ENCODE assay signal across 20 mouse cellular contexts in the genomic region with DNA sequence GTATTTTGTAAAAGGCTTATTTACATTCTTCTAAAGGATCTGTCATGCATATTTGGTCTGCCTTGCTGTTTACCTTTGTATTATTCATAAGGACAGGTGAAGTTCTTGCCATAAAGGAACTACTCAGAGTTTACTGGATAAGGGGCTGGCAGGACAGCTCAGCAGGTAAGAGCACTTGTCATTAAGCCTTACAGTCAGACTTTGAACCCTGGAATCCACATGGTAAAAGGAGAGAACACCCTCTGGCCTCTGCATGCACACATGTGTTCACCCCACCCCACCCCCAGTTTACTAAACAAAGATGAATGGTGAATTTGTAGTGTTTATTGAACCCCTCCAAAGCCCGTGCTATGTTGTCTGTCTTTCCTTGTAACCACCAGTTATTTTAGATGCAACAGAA. TPM values are rescaled to one million over a fixed set of nuclear protein-coding genes. Genes with fewer than 3 reads are reported as not detected.
A peak's percentile ranks its signal among the peaks of the same experiment; 100 is the strongest.
DNase-seq lines count a peak whose midpoint lies in the region; ATAC-seq and TF ChIP-seq lines count a peak whose summit lies in the region.
"Had no signal": no experiment of that assay in that cellular context is flagged by ENCODE, and none has a peak within 500 bp of the region (broad histone marks: within the 10 kb centered on the region; RNA-seq: fewer than 3 reads in every experiment).

No protein-coding gene starts in this region.

- 77% methylated on average over 1 of the region's 1 CpGs for WGBS in intestine, embryonic 15.5 days
- 75% methylated on average over 1 of the region's 1 CpGs for WGBS in intestine, embryonic 16.5 days
- WGBS in intestine, postnatal 0 days: 78% methylated on average over 1 of the region's 1 CpGs
- WGBS in hindbrain, embryonic 16.5 days: 97% methylated on average over 1 of the region's 1 CpGs

- H3K27ac ChIP-seq in intestine, embryonic 15.5 days: no peak overlapping the region
- no peak overlapping the region for H3K27ac ChIP-seq in intestine, embryonic 16.5 days (ENCODE audit: low read length)
- H3K27ac ChIP-seq in intestine, postnatal 0 days (ENCODE audit: low read depth, low read length): no peak overlapping the region
- no peak overlapping the region for H3K27ac ChIP-seq in hindbrain, embryonic 16.5 days (ENCODE audit: low read depth, low read length)

- intact Hi-C loops in left cerebral cortex, postnatal 4 days (cut with DNase I): no loop called here

- H3K4me1 ChIP-seq in intestine, embryonic 15.5 days (replicated peaks): no peaks in the 10 kb centered on the region
- no peaks in the 10 kb centered on the region for H3K4me1 ChIP-seq in intestine, embryonic 16.5 days (ENCODE audit: control insufficient read depth, insufficient read depth, low read length)
- no peaks in the 10 kb centered on the region for H3K4me1 ChIP-seq in intestine, postnatal 0 days (replicated peaks; ENCODE audit: control insufficient read depth, insufficient read depth, low read length)
- H3K4me1 ChIP-seq in hindbrain, embryonic 16.5 days (ENCODE audit: control insufficient read depth, insufficient read depth, low read depth, low read length): no peaks in the 10 kb centered on the region

- no peaks in the 10 kb centered on the region for H3K27me3 ChIP-seq in intestine, embryonic 15.5 days (replicated peaks)
- H3K27me3 ChIP-seq in intestine, embryonic 16.5 days (replicated peaks; ENCODE audit: control insufficient read depth, insufficient read depth, low read length): no peaks in the 10 kb centered on the region
- H3K27me3 ChIP-seq in intestine, postnatal 0 days (replicated peaks; ENCODE audit: control insufficient read depth, insufficient read depth, low read length): no peaks in the 10 kb centered on the region
- H3K27me3 ChIP-seq in hindbrain, embryonic 16.5 days (replicated peaks; ENCODE audit: control insufficient read depth, insufficient read depth, low read length): no peaks in the 10 kb centered on the region
- H3K27me3 ChIP-seq: CH12.LX, Patski had no signal

- no peak overlapping the region for H3K4me2 ChIP-seq in intestine, embryonic 15.5 days (replicated peaks)
- no peak overlapping the region for H3K4me2 ChIP-seq in intestine, embryonic 16.5 days (ENCODE audit: low read depth, low read length)
- no peak overlapping the region for H3K4me2 ChIP-seq in intestine, postnatal 0 days (replicated peaks; ENCODE audit: low read depth)
- H3K4me2 ChIP-seq in hindbrain, embryonic 16.5 days (ENCODE audit: low read length): no peak overlapping the region

- no peak for DNase-seq in left cerebral cortex, postnatal 4 days
- DNase-seq: adrenal gland, adult 2 months; adrenal gland, adult 8-10 months; adrenal gland, postnatal 10 days; adrenal gland, postnatal 14 days; adrenal gland, postnatal 25 days; adrenal gland, postnatal 36 days; B cell, adult 2 months; cerebellum, adult 11 months; cerebellum, adult 11-12 months; cerebellum, adult 18-20 months; cerebellum, adult 2 months had no signal

- H3K9me3 ChIP-seq in intestine, embryonic 15.5 days: no peaks in the 10 kb centered on the region
- H3K9me3 ChIP-seq in intestine, embryonic 16.5 days (ENCODE audit: control insufficient read depth, low read length): no peaks in the 10 kb centered on the region
- H3K9me3 ChIP-seq in intestine, postnatal 0 days (ENCODE audit: control insufficient read depth): no peaks in the 10 kb centered on the region
- no peaks in the 10 kb centered on the region for H3K9me3 ChIP-seq in hindbrain, embryonic 16.5 days (ENCODE audit: control insufficient read depth, low read length)

- no peak overlapping the region for H3K4me3 ChIP-seq in intestine, embryonic 15.5 days (replicated peaks)
- no peak overlapping the region for H3K4me3 ChIP-seq in intestine, embryonic 16.5 days (ENCODE audit: low read length)
- no peak overlapping the region for H3K4me3 ChIP-seq in intestine, postnatal 0 days (ENCODE audit: low read depth, low read length)
- no peak overlapping the region for H3K4me3 ChIP-seq in hindbrain, embryonic 16.5 days (ENCODE audit: low read length)

- H3K36me3 ChIP-seq in intestine, embryonic 15.5 days: peaks cover 8% of the 10 kb centered on the region
- H3K36me3 ChIP-seq in intestine, embryonic 16.5 days (ENCODE audit: control insufficient read depth, insufficient read depth, low read length): peaks cover 12% of the 10 kb centered on the region
- H3K36me3 ChIP-seq in intestine, postnatal 0 days (ENCODE audit: control insufficient read depth, insufficient read depth): peaks cover 19% of the 10 kb centered on the region; the same call in 1 of the 2 replicates
- H3K36me3 ChIP-seq in hindbrain, embryonic 16.5 days (ENCODE audit: control insufficient read depth, insufficient read depth, low read length): peaks cover 17% of the 10 kb centered on the region; the same call in 1 of the 2 replicates

- TF ChIP-seq CTCF in intestine, postnatal 0 days (IDR thresholded peaks at IDR 0.05; ENCODE audit: low read depth): no peak

- ATAC-seq in intestine, embryonic 15.5 days: 0 out of 2 replicates have a peak, but pooled peaks have one; percentile 43
- ATAC-seq in intestine, embryonic 16.5 days: 0 out of 2 replicates have a peak, but pooled peaks have one; percentile 50
- ATAC-seq in intestine, postnatal 0 days: peak; percentile 64; the same call in 1 of the 2 replicates
- no peak for ATAC-seq in CD4-positive, CD25-positive, alpha-beta regulatory T cell, adult 4 months
- ATAC-seq in hindbrain, embryonic 16.5 days: no peak
- ATAC-seq: activated CD4-positive, CD25-positive, alpha-beta regulatory T cell, adult 4 months; Patski had no signal

- H3K9ac ChIP-seq in intestine, embryonic 15.5 days: no peak overlapping the region
- H3K9ac ChIP-seq in intestine, embryonic 16.5 days (ENCODE audit: low read depth, low read length): no peak overlapping the region
- H3K9ac ChIP-seq in intestine, postnatal 0 days (ENCODE audit: low read depth, low read length): no peak overlapping the region
- no peak overlapping the region for H3K9ac ChIP-seq in hindbrain, embryonic 16.5 days (ENCODE audit: low read depth, low read length)

RNA-seq across cellular contexts. Expression of gene Coa5, which starts 14.5 kb away (rescaled TPM):
- 54.5 and 56.8 TPM in 2 replicates for polyA plus RNA-seq in intestine, embryonic 15.5 days (2015; fragmentation: Nextera tagmentation; extraction: Ambion mirVana)
- polyA plus RNA-seq in intestine, embryonic 16.5 days (2015; fragmentation: Nextera tagmentation; extraction: Ambion mirVana): 63.8 and 65.9 TPM in 2 replicates
- polyA plus RNA-seq in intestine, postnatal 0 days (2015; fragmentation: Nextera tagmentation; extraction: Ambion mirVana): 33.4 and 33.9 TPM in 2 replicates
- polyA plus RNA-seq in CD4-positive, CD25-positive, alpha-beta regulatory T cell, adult 4 months (2017; shearing (Covaris generic)): 10 to 100 TPM; 53.3 to 59.3 TPM
- polyA plus RNA-seq in hindbrain, embryonic 16.5 days (2015; fragmentation: Nextera tagmentation; extraction: Ambion mirVana): 60.4 and 66.2 TPM in 2 replicates
- total RNA-seq in left cerebral cortex, postnatal 4 days (2021): 10 to 100 TPM; 41.0 to 42.0 TPM

RNA-seq across cellular contexts. Expression of gene Unc50, which starts 14.5 kb away (rescaled TPM):
- polyA plus RNA-seq in intestine, embryonic 15.5 days (2015; fragmentation: Nextera tagmentation; extraction: Ambion mirVana): 129 and 134 TPM in 2 replicates
- 121 and 131 TPM in 2 replicates for polyA plus RNA-seq in intestine, embryonic 16.5 days (2015; fragmentation: Nextera tagmentation; extraction: Ambion mirVana)
- polyA plus RNA-seq in intestine, postnatal 0 days (2015; fragmentation: Nextera tagmentation; extraction: Ambion mirVana): 121 and 132 TPM in 2 replicates
- 10 to 100 TPM; 63.3 to 63.4 TPM for polyA plus RNA-seq in CD4-positive, CD25-positive, alpha-beta regulatory T cell, adult 4 months (2017; shearing (Covaris generic))
- polyA plus RNA-seq in hindbrain, embryonic 16.5 days (2015; fragmentation: Nextera tagmentation; extraction: Ambion mirVana): 122 and 127 TPM in 2 replicates
- total RNA-seq in left cerebral cortex, postnatal 4 days (2021): 10 to 100 TPM; 46.9 to 51.8 TPM

Comparison
In these comparisons a context has a peak if more than half of its experiments do, and no peak if none do; other contexts are left out.
1. ATAC-seq: peak in intestine, embryonic 15.5 days (single experiment), intestine, embryonic 16.5 days (single experiment) and intestine, postnatal 0 days (single experiment); none in CD4-positive, CD25-positive, alpha-beta regulatory T cell, adult 4 months (single experiment) and hindbrain, embryonic 16.5 days (single experiment).